Mouse (Mus musculus): ENCODE data around the gene Actr3b. TPM values are rescaled to one million over a fixed set of nuclear protein-coding genes. Genes with fewer than 3 reads are reported as not detected.

Actr3b gene
- total and polyA plus RNA-seq, 2 experiments from 2014 or later: 18.8 to 58.1 TPM

- TF ChIP-seq CTCF (IDR thresholded peaks at IDR 0.05; ENCODE audit: low read depth): no peak
- Histone ChIP-seq H3K9ac (replicated peaks; ENCODE audit: low read length) (no peak overlapping the region), H3K9me3 (ENCODE audit: low read length) (no peaks in the 10 kb centered on the region), H3K36me3 (ENCODE audit: insufficient read depth, low read length) (no peaks in the 10 kb centered on the region), H3K4me1 (ENCODE audit: insufficient read depth, low read length) (peaks cover 7% of the 10 kb centered on the region; the same call in 1 of the 2 replicates), H3K27ac (peak overlapping the region; percentile 69), H3K4me2 (ENCODE audit: low read depth, low read length) (no peak overlapping the region), H3K27me3 (ENCODE audit: insufficient read depth, low read length) (no peaks in the 10 kb centered on the region), H3K4me3 (ENCODE audit: low read length) (no peak overlapping the region)
- DNase-seq (ENCODE audit: low spot score): no peak
- WGBS: 39% methylated on average over 8 of the region's 8 CpGs
- ATAC-seq: peak; percentile 27; the same call in 1 of the 2 replicates
Observed at GRCm38 (mm10) chr5:25753556-25754235, 6.1 kb upstream of the Actr3b start.

GRCm38 (mm10) chr5:25754236-25754766 is 5.5 kb upstream of the Actr3b start:
- H3K4me1 ChIP-seq (ENCODE audit: insufficient read depth, low read length): peaks cover 7% of the 10 kb centered on the region; the same call in 1 of the 2 replicates
- H3K4me3 ChIP-seq (ENCODE audit: low read length): no peak overlapping the region
- H3K27me3 ChIP-seq (ENCODE audit: insufficient read depth, low read length): no peaks in the 10 kb centered on the region
- 8% methylated on average over 2 of the region's 2 CpGs for WGBS
- no peak for TF ChIP-seq CTCF (IDR thresholded peaks at IDR 0.05; ENCODE audit: low read depth)
- H3K9me3 ChIP-seq (ENCODE audit: low read length): no peaks in the 10 kb centered on the region
- no peaks in the 10 kb centered on the region for H3K36me3 ChIP-seq (ENCODE audit: insufficient read depth, low read length)
- no peak overlapping the region for H3K9ac ChIP-seq (replicated peaks; ENCODE audit: low read length)
- ATAC-seq: peak; percentile 89
- DNase-seq (ENCODE audit: low spot score): peak; percentile 74
- H3K4me2 ChIP-seq (ENCODE audit: low read depth, low read length): no peak overlapping the region
- peak overlapping the region; percentile 69 for H3K27ac ChIP-seq

GRCm38 (mm10) chr5:25760410-25760832 is 624 bp downstream of the Actr3b start:
- Histone ChIP-seq H3K4me1 (ENCODE audit: insufficient read depth, low read length) (no peaks in the 10 kb centered on the region), H3K36me3 (ENCODE audit: insufficient read depth, low read length) (no peaks in the 10 kb centered on the region), H3K9me3 (ENCODE audit: low read length) (no peaks in the 10 kb centered on the region), H3K4me2 (ENCODE audit: low read depth, low read length) (peak overlapping the region; percentile 85), H3K4me3 (ENCODE audit: low read length) (peak overlapping the region; percentile 83), H3K27me3 (ENCODE audit: insufficient read depth, low read length) (no peaks in the 10 kb centered on the region), H3K27ac (no peak overlapping the region), H3K9ac (replicated peaks; ENCODE audit: low read length) (peak overlapping the region; percentile 68)
- ATAC-seq (peak; percentile 53), DNase-seq (ENCODE audit: low spot score) (no peak)
- WGBS: 2% methylated on average over 10 of the region's 10 CpGs
- TF ChIP-seq CTCF (IDR thresholded peaks at IDR 0.05; ENCODE audit: low read depth): no peak

GRCm38 (mm10) chr5:25760871-25761270 is 1.1 kb downstream of the Actr3b start:
- H3K27me3 ChIP-seq (ENCODE audit: insufficient read depth, low read length): no peaks in the 10 kb centered on the region
- no peaks in the 10 kb centered on the region for H3K36me3 ChIP-seq (ENCODE audit: insufficient read depth, low read length)
- WGBS: 40% methylated on average over 3 of the region's 3 CpGs
- no peaks in the 10 kb centered on the region for H3K9me3 ChIP-seq (ENCODE audit: low read length)
- no peak overlapping the region for H3K27ac ChIP-seq
- peak overlapping the region; percentile 83 for H3K4me3 ChIP-seq (ENCODE audit: low read length)
- H3K4me1 ChIP-seq (ENCODE audit: insufficient read depth, low read length): no peaks in the 10 kb centered on the region
- no peak for TF ChIP-seq CTCF (IDR thresholded peaks at IDR 0.05; ENCODE audit: low read depth)
- H3K9ac ChIP-seq (replicated peaks; ENCODE audit: low read length): 0 out of 2 replicates have a peak overlapping the region, but pooled peaks have one; percentile 17
- ATAC-seq (no peak), DNase-seq (ENCODE audit: low spot score) (no peak)
- H3K4me2 ChIP-seq (ENCODE audit: low read depth, low read length): peak overlapping the region; percentile 85

- Histone ChIP-seq H3K4me2 (ENCODE audit: low read depth, low read length) (peak overlapping the region; percentile 85), H3K36me3 (ENCODE audit: insufficient read depth, low read length) (no peaks in the 10 kb centered on the region), H3K27me3 (ENCODE audit: insufficient read depth, low read length) (no peaks in the 10 kb centered on the region), H3K9ac (replicated peaks; ENCODE audit: low read length) (0 out of 2 replicates have a peak overlapping the region, but pooled peaks have one; percentile 17), H3K4me3 (ENCODE audit: low read length) (no peak overlapping the region), H3K9me3 (ENCODE audit: low read length) (no peaks in the 10 kb centered on the region), H3K27ac (no peak overlapping the region), H3K4me1 (ENCODE audit: insufficient read depth, low read length) (no peaks in the 10 kb centered on the region)
- DNase-seq (ENCODE audit: low spot score) (no peak), ATAC-seq (no peak)
- WGBS: 61% methylated on average over 2 of the region's 2 CpGs
- TF ChIP-seq CTCF (IDR thresholded peaks at IDR 0.05; ENCODE audit: low read depth): no peak
Observed at GRCm38 (mm10) chr5:25761850-25762249, 2.1 kb downstream of the Actr3b start.

- Histone ChIP-seq H3K36me3 (ENCODE audit: insufficient read depth, low read length) (no peaks in the 10 kb centered on the region), H3K9me3 (ENCODE audit: low read length) (no peaks in the 10 kb centered on the region), H3K27me3 (ENCODE audit: insufficient read depth, low read length) (no peaks in the 10 kb centered on the region), H3K9ac (replicated peaks; ENCODE audit: low read length) (no peak overlapping the region), H3K4me1 (ENCODE audit: insufficient read depth, low read length) (no peaks in the 10 kb centered on the region), H3K4me3 (ENCODE audit: low read length) (no peak overlapping the region), H3K27ac (no peak overlapping the region), H3K4me2 (ENCODE audit: low read depth, low read length) (peak overlapping the region; percentile 21; the same call in 1 of the 2 replicates)
- no peak for TF ChIP-seq CTCF (IDR thresholded peaks at IDR 0.05; ENCODE audit: low read depth)
- ATAC-seq (no peak), DNase-seq (ENCODE audit: low spot score) (no peak)
- 77% methylated on average over 17 of the region's 17 CpGs for WGBS
Observed at GRCm38 (mm10) chr5:25769006-25769405, 9.2 kb downstream of the Actr3b start.

GRCm38 (mm10) chr5:25769406-25769805 is 9.6 kb downstream of the Actr3b start:
- Histone ChIP-seq H3K27me3 (ENCODE audit: insufficient read depth, low read length) (no peaks in the 10 kb centered on the region), H3K36me3 (ENCODE audit: insufficient read depth, low read length) (no peaks in the 10 kb centered on the region), H3K9ac (replicated peaks; ENCODE audit: low read length) (no peak overlapping the region), H3K4me3 (ENCODE audit: low read length) (no peak overlapping the region), H3K27ac (no peak overlapping the region), H3K4me2 (ENCODE audit: low read depth, low read length) (peak overlapping the region; percentile 21; the same call in 1 of the 2 replicates), H3K9me3 (ENCODE audit: low read length) (no peaks in the 10 kb centered on the region), H3K4me1 (ENCODE audit: insufficient read depth, low read length) (no peaks in the 10 kb centered on the region)
- ATAC-seq: no peak
- WGBS: 44% methylated on average over 2 of the region's 2 CpGs
- DNase-seq (ENCODE audit: low spot score): no peak
- TF ChIP-seq CTCF (IDR thresholded peaks at IDR 0.05; ENCODE audit: low read depth): no peak

Measured in hindbrain, postnatal 0 days (tissue).